Mouse (Mus musculus) forebrain, embryonic 10.5 days (tissue): Measurements from ENCODE around the gene Padi4. TPM values are rescaled to one million over a fixed set of nuclear protein-coding genes. Genes with fewer than 3 reads are reported as not detected.

Source experiments
- DNase-seq: peaks from one replicate; pipeline ENCODE4 v3.0.0-alpha.2; 2017; ENCODE audit warnings: low spot score; ENCODE audit errors: extremely low spot score
- H3K27ac ChIP-seq: fragments of 300-500 bp; sonication (generic); 2 replicates; pipeline ENCODE4 v1.5.1; 2016; ENCODE audit warnings: mild to moderate bottlenecking
- H3K27me3 ChIP-seq: fragments of 300-500 bp; sonication (generic); 2 replicates; pipeline ENCODE4 v1.6.1; 2016; ENCODE audit warnings: mild to moderate bottlenecking; ENCODE audit not compliant: poor library complexity, severe bottlenecking
- H3K36me3 ChIP-seq: fragments of 300-500 bp; sonication (generic); replicated peaks from 2 replicates; pipeline ENCODE4 v1.6.1; 2016; ENCODE audit warnings: mild to moderate bottlenecking, moderate library complexity
- H3K4me1 ChIP-seq: fragments of 300-500 bp; sonication (generic); 2 replicates; pipeline ENCODE4 v1.6.1; 2016
- H3K4me3 ChIP-seq: fragments of 300-500 bp; sonication (generic); 2 replicates; pipeline ENCODE4 v1.5.1; 2016; ENCODE audit warnings: mild to moderate bottlenecking, moderate library complexity
- H3K9me3 ChIP-seq: fragments of 300-500 bp; sonication (generic); 2 replicates; pipeline ENCODE4 v1.6.1; 2016; ENCODE audit warnings: mild to moderate bottlenecking, moderate library complexity
- WGBS: fragments of 180-500 bp; shearing (Covaris S2); methylation state at CpG from one replicate; pipeline ENCODE4 v1.1.7; 2016; 5-methylcytosine and 5-hydroxymethylcytosine counted together
- polyA plus RNA-seq: library from polyadenylated mRNA; unstranded; fragments of >200 nt; fragmentation: Nextera tagmentation; extraction: Ambion mirVana; gene quantifications from 2 replicates; pipeline ENCODE4 v1.2.1, GENCODE M21; 2016

The Padi4 gene
- polyA plus RNA-seq, 1 experiment from 2014 or later, result 1.5 TPM

DNA sequence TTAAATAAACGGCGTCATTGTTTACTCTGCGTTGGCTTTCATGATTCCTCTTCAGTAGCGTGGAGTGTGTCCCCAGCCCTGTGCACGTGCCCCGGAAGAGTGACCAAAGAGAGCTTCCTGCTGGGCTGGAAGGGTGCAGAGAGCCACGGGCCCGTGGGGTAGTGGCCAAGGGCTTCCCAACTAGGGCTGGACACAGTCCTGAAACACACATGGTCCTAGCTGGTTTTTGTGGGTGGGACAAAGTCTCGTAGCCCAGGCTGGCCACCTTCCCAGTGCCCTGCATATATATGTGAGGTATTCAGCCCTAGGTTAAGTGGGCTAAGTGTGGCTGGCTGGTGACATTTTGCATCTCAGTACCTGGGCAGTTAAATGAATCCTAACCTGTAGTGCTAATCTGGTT is 50.8 kb downstream of the Padi4 start:
- Histone ChIP-seq H3K27me3 (no peaks in the 10 kb centered on the region), H3K9me3 (no peaks in the 10 kb centered on the region), H3K4me3 (no peak overlapping the region), H3K36me3 (peaks cover 96% of the 10 kb centered on the region), H3K4me1 (no peaks in the 10 kb centered on the region), H3K27ac (no peak overlapping the region)
- WGBS, result 88% methylated on average over 9 of the region's 9 CpGs
- DNase-seq, result no peak

DNA sequence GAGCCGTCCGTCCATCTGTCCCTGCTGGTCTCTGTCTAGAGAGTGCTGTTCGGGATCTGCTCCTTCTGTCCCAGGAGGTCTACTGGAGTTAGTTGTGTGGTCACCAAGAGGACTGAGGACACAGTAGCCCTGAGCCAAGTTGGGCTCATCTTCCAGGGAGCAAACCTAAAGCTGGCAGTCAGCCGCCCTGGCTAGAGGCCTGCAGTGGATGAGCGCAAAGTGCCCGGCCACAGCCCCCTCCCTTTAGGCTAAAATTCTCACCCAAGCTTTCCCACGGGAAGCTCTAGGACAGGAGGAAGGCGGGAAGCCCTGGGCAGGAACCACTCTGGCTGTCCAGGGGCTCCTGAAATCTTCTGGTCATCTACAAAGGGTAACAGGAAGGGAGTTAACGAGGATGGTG is 51.3 kb downstream of the Padi4 start:
- no peak for DNase-seq
- Histone ChIP-seq H3K27me3 (no peaks in the 10 kb centered on the region), H3K27ac (no peak overlapping the region), H3K4me3 (no peak overlapping the region), H3K36me3 (peaks cover 100% of the 10 kb centered on the region), H3K4me1 (no peaks in the 10 kb centered on the region), H3K9me3 (no peaks in the 10 kb centered on the region)
- 83% methylated on average over 9 of the region's 9 CpGs for WGBS

DNA sequence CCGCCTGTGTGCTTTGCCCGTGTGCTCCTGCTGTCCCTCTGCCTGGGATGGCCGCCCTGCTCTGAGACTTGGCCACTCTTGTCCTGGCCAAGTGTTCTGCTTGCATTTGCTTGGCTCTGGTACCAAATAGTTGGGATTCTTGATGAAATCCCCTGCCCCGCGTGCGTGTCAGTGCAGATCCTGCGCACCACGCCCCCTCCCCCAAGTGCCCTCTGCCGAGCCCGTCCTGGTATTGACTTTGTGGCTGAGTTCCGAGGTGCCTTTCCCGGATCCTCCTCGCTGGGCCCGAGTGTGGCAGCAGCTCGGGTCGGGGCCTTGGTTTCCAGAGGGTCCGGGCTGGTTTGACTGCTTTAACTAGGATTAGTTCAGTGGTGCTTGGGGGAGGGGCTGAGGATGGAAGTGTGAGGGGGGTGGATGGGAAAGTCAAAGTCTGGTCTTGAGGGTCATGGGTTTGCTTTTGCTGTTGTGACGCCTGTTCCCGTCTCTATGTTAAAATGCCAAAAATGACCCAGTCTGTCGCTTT is 52.0 kb downstream of the Padi4 start:
- WGBS, result 88% methylated on average over 20 of the region's 20 CpGs
- H3K36me3 ChIP-seq, result peaks cover 100% of the 10 kb centered on the region
- no peak overlapping the region for H3K4me3 ChIP-seq
- H3K9me3 ChIP-seq, result no peaks in the 10 kb centered on the region
- no peaks in the 10 kb centered on the region for H3K27me3 ChIP-seq
- H3K27ac ChIP-seq, result no peak overlapping the region
- no peak for DNase-seq
- H3K4me1 ChIP-seq, result no peaks in the 10 kb centered on the region

DNA sequence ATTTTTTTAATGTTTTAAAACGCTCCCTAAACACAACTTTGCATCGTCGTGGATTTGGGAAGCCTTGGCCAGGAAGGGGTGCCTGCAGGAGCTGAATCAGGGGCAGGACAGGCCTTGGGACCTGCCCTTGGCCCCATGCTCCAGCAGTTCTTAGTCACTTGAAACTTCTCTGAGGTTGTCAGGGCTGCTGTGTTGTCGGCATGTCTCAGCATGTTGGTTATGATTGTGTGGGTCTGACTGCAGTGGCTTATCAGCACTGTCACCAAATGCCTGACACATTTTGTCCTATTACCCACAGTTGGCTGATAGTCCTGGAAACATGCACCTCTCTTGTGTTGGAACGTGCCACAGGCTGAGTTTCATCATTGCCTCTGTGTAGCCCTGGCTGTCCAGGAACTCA is 53.9 kb downstream of the Padi4 start:
- no peak for DNase-seq
- Histone ChIP-seq H3K36me3 (peaks cover 100% of the 10 kb centered on the region), H3K4me1 (no peaks in the 10 kb centered on the region), H3K27ac (no peak overlapping the region), H3K4me3 (no peak overlapping the region), H3K27me3 (no peaks in the 10 kb centered on the region), H3K9me3 (no peaks in the 10 kb centered on the region)
- 95% methylated on average over 5 of the region's 5 CpGs for WGBS

DNA sequence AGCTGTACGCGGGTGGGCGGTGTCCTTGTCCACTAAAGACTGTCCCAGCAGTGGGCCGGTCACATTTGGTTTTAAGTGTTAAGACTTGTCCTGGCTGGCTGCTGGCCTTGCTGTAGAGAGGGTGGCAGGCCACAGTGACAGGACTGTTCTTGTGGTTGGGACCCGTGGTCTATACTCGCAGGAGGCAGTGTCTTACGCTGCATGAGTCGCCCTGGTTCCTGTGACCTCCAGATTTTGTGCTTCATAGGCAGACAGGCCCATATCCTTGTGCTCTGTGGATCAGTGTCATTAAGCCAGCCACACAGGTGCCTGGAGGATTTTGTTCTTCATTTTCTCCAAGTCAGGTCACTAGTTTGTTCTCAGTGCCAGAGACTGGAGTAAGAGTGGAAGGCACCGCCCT is 55.6 kb downstream of the Padi4 start:
- Histone ChIP-seq H3K27ac (no peak overlapping the region), H3K9me3 (no peaks in the 10 kb centered on the region), H3K36me3 (peaks cover 99% of the 10 kb centered on the region), H3K4me1 (peaks cover 10% of the 10 kb centered on the region), H3K27me3 (no peaks in the 10 kb centered on the region), H3K4me3 (no peak overlapping the region)
- no peak for DNase-seq
- WGBS, result 97% methylated on average over 9 of the region's 9 CpGs

DNA sequence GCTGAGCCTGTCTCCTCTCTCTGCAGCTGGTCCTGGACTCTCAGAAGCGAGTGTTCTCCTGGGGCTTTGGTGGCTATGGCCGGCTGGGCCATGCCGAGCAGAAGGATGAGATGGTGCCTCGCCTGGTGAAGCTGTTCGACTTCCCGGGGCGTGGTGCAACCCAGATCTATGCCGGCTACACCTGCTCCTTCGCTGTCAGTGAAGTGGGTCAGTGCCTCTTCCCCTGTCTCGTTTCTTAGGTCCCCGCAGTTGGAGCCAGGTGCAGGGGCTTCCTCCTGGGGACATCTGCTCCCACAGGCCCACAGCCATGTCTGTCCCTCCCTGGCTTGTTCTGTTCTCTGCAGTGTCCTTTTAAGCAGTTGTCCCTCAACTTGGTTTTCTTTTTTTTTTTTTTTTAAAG is 57.0 kb downstream of the Padi4 start:
- H3K27ac ChIP-seq, result no peak overlapping the region
- H3K9me3 ChIP-seq, result no peaks in the 10 kb centered on the region
- H3K4me3 ChIP-seq, result no peak overlapping the region
- H3K36me3 ChIP-seq, result peaks cover 99% of the 10 kb centered on the region
- no peak for DNase-seq
- peaks cover 24% of the 10 kb centered on the region for H3K4me1 ChIP-seq
- H3K27me3 ChIP-seq, result no peaks in the 10 kb centered on the region
- WGBS, result 93% methylated on average over 11 of the region's 11 CpGs

DNA sequence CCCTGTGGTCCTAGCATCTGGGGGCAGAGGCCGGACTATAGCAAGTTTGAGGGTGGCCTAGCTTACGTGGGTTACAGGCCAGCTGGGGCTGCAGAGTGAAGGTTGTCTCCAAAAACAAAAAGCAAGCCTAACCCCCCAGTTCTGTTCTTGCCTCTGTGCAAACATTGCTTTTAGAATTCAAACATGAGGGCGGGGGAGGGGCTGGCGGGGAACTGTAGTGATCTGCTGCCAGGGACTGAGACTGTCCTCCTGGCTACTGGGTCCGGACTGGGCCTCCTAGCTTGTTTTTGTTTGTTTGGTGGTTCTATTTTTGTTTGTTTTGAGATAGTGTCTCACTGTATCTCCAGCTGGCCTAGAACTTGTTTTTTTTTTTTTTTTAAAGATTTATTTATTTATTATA is 59.5 kb downstream of the Padi4 start:
- Histone ChIP-seq H3K27ac (no peak overlapping the region), H3K27me3 (no peaks in the 10 kb centered on the region), H3K4me3 (no peak overlapping the region), H3K9me3 (no peaks in the 10 kb centered on the region), H3K36me3 (peaks cover 99% of the 10 kb centered on the region), H3K4me1 (peaks cover 33% of the 10 kb centered on the region)
- 91% methylated on average over 5 of the region's 5 CpGs for WGBS
- DNase-seq, result no peak

DNA sequence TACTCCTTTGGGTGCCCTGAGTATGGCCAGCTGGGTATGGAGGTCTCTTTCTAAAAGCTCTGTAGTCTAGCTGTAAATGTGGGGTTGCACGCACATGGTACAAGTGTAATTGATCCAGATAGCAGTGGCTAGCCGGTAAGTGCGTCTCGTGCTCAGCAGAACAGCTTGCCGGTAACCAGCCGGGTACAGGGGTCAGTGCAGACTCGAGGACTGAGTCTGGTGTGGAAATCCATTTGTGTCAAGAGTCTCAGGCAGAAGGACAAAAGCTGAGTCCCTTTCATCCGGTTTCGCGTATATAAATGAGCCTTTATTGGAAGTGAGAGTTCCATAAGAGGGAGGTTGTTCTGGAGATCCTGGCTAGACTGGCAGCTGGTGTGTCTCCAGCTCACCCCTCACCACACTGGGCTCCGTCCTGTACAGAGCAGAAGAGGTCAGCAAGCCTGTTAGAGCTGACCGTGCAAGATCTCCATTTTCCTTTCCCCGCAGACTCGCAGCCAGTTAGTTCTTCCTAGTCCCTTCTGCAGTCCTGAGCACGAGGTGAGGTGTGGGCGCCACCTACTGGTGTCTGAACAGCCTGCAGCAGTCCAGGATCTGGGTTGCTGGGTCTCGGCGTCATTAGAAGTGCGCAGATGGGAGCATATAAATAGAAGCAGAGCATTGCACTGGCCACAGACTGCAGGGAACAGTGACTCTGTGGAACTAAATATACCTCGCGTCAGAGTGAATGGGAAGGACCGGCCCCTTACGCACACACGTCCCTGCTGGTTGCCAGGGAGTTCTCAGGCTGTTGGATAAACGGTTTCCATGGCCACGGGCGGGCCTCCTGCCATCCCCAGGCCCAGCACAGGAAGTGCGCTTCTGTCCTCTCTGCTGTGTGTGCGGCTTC is 60.3 kb downstream of the Padi4 start:
- WGBS, result 74% methylated on average over 29 of the region's 29 CpGs
- peak overlapping the region; percentile 60; the same call in 1 of the 2 replicates for H3K27ac ChIP-seq
- peak; percentile 79 for DNase-seq
- peaks cover 34% of the 10 kb centered on the region for H3K4me1 ChIP-seq
- H3K4me3 ChIP-seq, result no peak overlapping the region
- no peaks in the 10 kb centered on the region for H3K27me3 ChIP-seq
- H3K36me3 ChIP-seq, result peaks cover 99% of the 10 kb centered on the region
- H3K9me3 ChIP-seq, result no peaks in the 10 kb centered on the region

DNA sequence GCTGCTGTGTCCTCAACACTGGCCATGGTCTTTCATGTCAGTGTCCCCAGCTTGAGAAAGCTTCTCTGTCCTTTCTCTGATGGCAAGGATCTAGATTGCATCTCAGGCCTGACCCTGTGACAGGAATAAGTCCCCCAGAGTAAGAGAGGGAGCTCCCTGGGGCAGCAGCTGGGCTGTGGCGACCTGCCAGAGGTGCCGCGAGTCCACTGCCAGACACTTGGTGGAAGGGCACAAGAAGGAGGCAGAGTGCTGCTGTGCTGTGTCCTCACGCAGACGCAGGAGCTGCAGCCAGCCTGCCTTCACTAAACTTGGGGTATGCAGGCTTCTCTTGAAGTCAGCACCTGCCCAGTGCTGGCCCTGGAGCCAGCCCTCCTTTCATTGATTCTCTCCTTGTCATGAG is 62.7 kb downstream of the Padi4 start:
- H3K9me3 ChIP-seq, result no peaks in the 10 kb centered on the region
- peaks cover 99% of the 10 kb centered on the region for H3K36me3 ChIP-seq
- no peak overlapping the region for H3K27ac ChIP-seq
- H3K4me1 ChIP-seq, result peaks cover 45% of the 10 kb centered on the region
- DNase-seq, result no peak
- no peak overlapping the region for H3K4me3 ChIP-seq
- no peaks in the 10 kb centered on the region for H3K27me3 ChIP-seq
- WGBS, result 94% methylated on average over 5 of the region's 5 CpGs

DNA sequence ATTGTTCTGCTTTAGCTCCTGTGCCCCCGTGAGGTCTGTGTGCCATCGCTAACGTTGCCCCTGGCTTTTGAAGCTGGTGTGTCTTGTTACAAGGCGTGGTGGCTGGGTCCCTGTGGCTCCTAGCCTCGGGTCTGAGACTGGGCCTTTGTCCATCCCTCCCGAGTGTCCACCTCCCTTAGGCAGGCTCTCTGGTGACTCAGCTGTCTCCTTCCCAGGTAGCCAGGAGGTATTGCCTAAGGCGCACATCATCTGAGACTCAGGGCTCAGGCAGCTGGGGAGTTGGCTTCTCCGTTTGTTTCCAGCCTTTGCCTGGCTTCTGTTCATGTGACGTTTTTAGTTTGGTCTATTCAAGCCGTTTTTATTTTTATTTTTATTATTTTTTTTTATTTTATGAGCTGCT is 63.3 kb downstream of the Padi4 start:
- 92% methylated on average over 10 of the region's 10 CpGs for WGBS

DNA sequence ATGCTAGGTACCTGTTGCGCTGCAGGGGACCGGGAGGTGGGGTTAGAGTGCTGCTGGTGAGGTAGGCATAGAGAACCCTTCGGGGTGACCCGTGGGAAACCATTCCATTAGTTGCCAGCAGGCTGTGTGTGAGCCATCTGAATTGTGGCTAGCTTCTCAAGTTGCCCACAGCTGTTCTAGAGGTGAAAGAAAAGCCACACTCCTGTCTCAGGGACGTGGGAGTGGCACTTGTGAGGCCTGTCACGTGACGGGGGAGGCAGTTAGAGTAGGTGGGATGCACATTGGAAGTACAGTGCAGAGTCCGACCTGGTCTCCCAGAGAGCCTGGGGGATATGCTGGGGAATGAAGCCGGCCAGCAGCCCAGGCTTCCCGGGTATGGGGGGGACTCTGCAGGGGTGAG is 64.4 kb downstream of the Padi4 start:
- Histone ChIP-seq H3K36me3 (peaks cover 100% of the 10 kb centered on the region), H3K4me1 (peaks cover 62% of the 10 kb centered on the region), H3K27ac (no peak overlapping the region), H3K4me3 (no peak overlapping the region), H3K9me3 (no peaks in the 10 kb centered on the region), H3K27me3 (no peaks in the 10 kb centered on the region)
- WGBS, result 91% methylated on average over 10 of the region's 10 CpGs
- no peak for DNase-seq

More for the DNA sequence above, 63.3 kb downstream of the Padi4 start:
- Histone ChIP-seq H3K9me3 (no peaks in the 10 kb centered on the region), H3K27me3 (no peaks in the 10 kb centered on the region), H3K27ac (no peak overlapping the region), H3K4me3 (no peak overlapping the region), H3K36me3 (peaks cover 99% of the 10 kb centered on the region), H3K4me1 (peaks cover 51% of the 10 kb centered on the region)
- no peak for DNase-seq

DNA sequence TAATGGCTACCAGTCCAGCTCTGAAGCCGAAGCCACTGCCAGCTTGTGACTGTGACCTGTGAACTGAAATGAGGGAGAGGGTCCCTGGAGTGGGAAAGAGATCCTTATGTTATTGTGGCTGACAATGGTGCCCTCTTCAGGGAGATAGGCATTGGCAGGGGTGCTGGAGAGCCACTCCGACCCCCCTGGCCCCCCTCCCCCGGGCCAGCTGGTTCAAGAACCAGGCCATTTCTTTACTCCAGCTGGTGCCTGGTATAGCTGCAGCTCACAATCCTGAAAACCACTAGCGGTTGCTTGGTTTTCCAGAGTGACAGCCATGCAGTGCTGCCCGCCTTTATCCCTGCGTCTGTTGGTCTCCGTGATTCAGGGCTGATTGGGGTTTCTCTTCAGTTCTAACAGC is 64.9 kb downstream of the Padi4 start:
- 96% methylated on average over 7 of the region's 7 CpGs for WGBS
- Histone ChIP-seq H3K27me3 (no peaks in the 10 kb centered on the region), H3K4me3 (no peak overlapping the region), H3K4me1 (peaks cover 64% of the 10 kb centered on the region), H3K9me3 (no peaks in the 10 kb centered on the region), H3K27ac (no peak overlapping the region), H3K36me3 (peaks cover 100% of the 10 kb centered on the region)
- no peak for DNase-seq

DNA sequence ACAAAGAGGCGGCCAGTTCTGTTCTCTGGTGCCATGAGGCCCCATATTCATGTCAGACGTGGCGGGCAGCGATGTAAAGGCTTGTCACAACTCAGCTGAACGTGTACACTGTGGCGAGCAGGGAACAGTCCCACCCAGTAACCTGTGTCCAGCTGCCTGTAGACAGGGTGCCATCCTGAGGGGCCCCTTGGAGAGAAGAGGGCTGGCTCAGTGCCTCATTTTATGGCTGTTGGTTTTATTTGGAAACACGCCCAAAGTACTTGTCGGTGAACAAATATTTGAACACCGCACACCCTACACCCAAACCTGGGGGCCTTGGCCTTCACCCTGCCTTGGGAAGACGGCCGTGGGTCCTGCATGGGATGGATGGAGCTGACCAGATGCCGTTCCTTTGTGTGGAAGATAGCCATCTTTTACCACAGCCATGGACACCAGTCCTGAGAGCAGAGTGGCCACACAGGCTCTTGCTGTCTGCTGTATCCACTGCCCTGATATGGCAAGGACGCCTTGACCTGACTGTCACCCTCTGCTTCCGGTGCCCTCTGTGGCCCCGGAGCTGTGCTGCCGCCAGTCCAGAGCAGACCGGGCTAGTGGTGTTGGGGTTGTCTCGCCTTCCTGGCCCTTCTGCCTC is 65.6 kb downstream of the Padi4 start:
- peaks cover 64% of the 10 kb centered on the region for H3K4me1 ChIP-seq
- H3K27me3 ChIP-seq, result no peaks in the 10 kb centered on the region
- WGBS, result 91% methylated on average over 18 of the region's 18 CpGs
- H3K9me3 ChIP-seq, result no peaks in the 10 kb centered on the region
- no peak overlapping the region for H3K27ac ChIP-seq
- DNase-seq, result no peak
- no peak overlapping the region for H3K4me3 ChIP-seq
- H3K36me3 ChIP-seq, result peaks cover 100% of the 10 kb centered on the region
